Mouse (Mus musculus) gastrocnemius, postnatal 36 days (tissue): Measurements from ENCODE around the gene Ptafr. TPM values are rescaled to one million over a fixed set of nuclear protein-coding genes. Genes with fewer than 3 reads are reported as not detected.

Experiments used
- DNase-seq, 2 experiments: peaks; one replicate each; pipeline ENCODE4 v3.0.0; 2022
- intact Hi-C: fragments of 180-260 bp; cut with DNase I; formaldehyde crosslinking; loops from one replicate; pipeline ENCODE4 v1.15.1; 2025
- total RNA-seq, 2 experiments: library from RNA; stranded (reverse); gene quantifications; 2 replicates each; pipeline ENCODE4 v1.2.3; 2021

The Ptafr gene
- total RNA-seq, 2 experiments from 2014 or later = 0.64 to 1.0 TPM

DNA sequence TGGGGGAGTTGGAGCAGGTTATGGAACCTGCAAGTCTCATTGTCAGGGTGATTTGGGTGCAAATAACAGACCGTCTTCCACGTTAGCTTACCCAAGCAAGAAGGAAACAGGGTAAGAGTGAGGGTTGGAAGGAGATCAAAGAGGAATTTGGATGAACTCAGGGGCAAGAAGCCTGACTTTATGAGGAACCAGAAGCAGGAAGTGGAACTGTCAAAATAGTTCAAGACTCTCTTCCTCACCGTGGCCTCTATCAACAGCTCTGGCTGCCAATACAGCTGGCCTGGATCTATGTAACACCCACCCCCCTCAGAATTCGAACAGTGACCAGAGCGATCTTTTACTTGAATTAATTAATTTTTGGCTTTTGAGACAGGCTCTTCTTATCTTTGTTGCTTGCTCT is 41.9 kb downstream of the Ptafr start:
- intact Hi-C loops = no loop called here
- no peak for DNase-seq

DNA sequence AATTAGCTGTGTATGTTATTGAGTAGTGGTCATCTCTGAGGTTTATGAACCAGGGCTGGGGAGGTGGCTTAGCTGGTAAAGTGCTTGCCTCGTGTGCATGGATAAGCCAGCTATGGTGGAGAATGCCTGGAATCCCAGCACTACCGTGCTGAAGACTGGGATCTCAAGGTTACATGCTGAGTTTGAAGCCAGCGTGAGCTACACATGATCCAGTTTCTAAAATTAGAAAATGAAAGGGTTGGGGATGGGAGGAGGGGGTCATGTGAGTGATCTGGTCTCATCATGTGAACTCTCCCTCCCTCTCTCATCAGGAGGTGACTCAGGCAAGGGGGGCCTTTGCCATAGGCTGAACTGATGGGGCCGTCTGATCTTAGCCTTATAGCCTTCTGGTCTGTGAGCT is 44.3 kb downstream of the Ptafr start:
- DNase-seq = no peak
- intact Hi-C loops = no loop called here

DNA sequence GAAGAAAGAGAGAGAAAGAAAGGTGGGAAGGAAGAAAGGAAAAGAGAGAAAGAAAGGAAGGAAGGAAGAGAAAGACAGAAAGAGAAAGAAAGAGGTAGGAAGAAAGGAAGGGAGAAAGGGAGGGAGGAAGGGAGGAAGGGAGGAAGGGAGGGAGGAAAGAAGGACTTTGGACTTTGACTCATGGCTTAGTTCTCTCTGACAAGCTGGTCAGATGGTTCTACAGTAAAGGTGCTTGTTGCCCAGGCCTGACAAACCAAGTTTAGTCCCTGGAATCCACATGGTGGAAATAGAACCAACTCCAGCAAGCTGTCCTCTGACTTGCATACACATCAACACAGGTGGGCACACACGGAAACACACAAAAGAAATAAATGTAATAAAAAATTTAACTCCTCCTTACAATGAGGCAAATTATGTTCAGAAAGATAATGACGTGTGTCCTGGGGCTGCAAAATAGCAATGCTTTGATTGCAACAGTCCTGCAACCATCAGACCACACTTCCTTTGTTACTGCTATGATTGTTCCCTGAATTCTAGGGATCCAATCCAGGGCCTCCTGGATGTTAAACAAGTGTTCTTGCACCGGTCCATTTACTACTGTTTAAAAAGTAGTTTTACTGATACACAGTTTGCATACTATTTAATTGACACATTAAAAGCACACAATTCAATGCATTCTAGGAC is 46.6 kb downstream of the Ptafr start:
- no peak for DNase-seq
- intact Hi-C loops = no loop called here

DNA sequence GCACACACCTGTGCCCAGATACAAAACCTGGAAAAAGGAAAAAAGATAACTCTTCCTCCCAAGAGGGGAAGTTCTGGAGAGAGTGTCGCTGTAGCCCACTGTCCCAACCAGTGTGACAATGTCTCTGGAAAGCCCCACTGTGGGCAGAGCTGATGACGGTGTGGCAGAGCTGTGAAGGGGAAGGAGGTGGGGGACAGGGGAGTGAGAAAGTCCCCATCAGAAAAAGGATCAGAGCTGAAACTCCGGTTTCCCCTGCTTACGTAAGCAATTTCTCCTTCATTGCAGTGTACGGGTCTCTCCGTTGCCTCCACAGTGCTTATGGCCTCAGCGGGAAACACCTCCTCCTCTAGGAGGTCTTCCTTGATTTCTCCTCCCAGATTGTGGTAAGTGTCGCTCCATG is 47.5 kb downstream of the Ptafr start:
- intact Hi-C loops = no loop called here

DNA sequence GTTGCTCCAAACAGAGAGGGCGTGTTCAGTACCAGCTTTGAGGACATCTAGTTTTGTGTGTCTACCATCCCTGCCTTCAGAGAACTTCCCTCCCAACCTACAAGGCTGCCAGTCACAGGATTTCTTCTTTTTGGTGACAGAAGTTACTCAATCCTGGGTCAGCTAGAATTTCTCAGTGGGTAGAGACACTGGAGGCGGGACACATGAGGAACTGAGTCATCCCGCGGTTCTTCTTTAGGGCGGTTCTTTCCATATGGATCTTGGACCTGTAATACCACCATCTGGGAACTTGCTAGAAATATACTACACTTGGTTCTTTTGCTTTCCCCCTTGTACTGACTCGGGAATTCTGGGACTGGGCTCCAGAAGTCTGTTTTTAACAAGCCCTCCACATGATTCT is 54.0 kb downstream of the Ptafr start:
- no peak for DNase-seq
- intact Hi-C loops = no loop called here

More for the DNA sequence above, 47.5 kb downstream of the Ptafr start:
- DNase-seq = no peak

DNA sequence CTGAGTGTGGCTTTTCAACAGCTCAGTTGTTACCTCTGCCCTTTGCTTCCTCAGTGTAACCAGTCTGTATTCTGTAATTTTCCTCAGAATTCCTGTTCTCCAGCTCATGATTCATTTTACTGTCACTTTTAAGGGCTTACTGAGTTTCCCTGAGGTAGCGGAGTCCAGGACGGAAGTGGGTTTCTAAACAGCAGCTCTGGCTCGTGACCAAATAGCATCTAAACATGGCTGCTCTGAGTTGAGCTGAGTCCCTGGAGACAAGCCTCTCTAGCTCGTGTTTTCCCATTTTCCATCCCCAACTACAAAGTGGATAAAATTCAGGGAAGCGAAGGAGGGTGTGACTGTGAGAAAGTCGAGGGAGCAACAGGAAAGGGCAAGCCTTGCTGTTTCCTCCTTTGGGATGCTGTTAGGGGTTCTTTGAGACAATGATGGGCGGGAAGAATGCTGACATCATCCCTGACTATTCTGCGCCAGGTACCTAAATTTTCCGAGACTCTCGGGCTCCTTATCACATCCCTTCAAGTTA is 55.0 kb downstream of the Ptafr start:
- intact Hi-C loops = no loop called here
- DNase-seq = no peak

DNA sequence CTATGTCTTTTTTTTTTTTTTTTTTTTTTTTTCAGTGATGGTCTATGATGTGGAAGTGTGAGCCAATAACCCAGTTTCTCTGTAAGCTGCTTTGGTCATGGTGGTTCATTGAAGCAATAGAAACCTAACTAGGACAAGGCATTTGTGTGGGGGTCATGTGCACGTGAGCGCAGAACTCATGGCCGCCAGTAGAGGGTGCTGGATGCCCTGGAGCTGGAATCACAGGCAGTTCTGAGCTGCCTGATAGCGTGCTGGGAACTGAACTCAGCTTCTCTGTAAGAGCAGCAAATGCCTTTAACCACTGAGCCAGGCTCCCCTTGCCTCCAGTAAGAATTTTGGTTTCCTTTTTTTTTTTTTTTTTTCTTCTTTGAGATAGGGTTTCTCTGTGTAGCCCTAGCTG is 56.3 kb downstream of the Ptafr start:
- DNase-seq = no peak
- intact Hi-C loops = no loop called here

DNA sequence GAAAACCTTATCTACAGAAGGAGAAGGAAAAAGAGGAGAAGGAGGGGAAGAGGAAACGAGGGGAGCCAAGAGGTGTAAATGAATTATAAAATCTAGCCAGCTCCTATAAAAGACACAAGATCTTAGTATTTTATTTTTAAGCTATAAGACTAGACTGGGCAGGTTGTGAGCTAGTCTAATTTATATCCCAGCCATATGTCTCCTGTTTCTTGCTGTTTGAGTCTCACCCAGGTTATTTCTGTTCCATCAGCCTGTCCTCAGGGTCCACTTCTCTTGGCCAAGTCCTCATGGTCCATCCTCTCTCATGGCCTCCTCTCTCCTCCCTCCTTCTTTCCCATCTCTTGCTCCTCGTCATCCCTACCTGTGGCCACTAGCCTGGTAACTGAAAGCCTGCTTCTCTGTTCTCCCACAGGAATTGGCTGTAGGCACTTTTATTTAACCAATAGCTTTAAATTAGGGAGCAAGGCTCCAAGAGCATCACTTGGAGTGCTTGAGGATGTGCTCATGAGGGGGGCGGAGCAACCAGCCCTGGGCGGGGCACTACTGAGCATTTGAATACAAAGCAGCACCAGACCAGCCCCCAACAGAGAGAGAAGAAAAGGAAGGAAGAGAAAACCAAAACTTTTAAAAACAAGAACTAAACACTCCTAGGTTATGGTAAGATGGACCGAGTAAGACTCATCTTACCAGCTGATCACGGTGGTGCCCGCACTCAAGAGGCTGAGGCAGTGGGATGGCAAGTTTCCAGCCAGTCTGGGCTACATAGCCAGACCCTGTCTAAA is 57.6 kb downstream of the Ptafr start:
- no peak for DNase-seq
- intact Hi-C loops = no loop called here

DNA sequence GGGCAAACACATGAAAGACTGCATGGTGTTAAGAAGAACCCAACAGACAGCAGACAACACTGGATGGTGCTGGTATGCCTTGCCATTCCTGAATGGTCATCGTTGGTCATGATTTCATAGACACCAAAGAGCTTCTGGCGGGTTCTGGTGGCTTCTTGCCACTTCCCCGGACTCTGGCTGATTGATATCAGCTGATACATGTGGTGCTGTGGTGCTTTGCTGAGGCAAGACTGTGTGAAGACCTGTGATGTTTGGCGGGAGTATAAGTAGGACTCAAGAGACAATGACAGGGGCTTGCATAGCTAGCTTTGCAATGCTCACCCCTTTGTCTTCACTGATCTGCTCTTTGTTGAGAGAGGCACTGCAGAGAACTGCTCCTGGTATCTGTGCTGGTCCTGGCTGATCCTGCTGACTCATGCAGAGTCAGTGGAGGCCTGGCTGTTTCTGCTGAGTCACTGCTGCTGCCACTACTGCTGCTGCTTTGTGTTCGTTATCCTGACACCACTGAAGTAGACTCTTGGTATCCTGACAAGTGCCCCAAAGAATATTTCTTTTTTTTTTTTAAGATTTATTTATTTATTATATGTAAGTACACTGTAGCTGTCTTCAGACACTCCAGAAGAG is 60.3 kb downstream of the Ptafr start:
- no peak for DNase-seq
- intact Hi-C loops = no loop called here

DNA sequence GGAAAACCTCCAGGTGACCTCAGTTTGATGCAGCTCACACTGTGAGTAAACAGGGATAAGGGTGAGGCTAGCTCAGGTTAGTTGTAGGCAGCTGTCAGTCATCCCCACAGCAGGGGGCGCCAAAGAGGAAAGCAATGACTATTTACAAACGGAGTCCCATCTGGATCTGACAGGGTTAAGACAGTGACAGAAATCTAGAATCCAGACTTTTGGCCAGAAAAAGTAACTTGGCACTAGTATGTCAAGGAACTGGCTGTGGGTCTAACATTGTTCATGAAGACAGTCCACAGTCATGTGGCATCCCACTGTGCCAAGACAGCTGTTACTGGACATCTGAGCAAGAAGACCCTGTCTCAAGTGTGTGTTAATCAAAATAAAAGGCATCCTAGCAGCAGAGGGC is 65.0 kb downstream of the Ptafr start:
- intact Hi-C loops = no loop called here
- DNase-seq = peak in 1 of 2 experiments; percentile 30

Other genes with a start within 250 kb of the Ptafr start
- gene Trnau1ap, start 234.5 kb upstream of the Ptafr start, total RNA-seq = 10 to 100 TPM in 1 of 2 experiments, 1 to 10 TPM in 1; 7.2 to 11.0 TPM
- 1 to 10 TPM; 6.0 to 6.3 TPM for gene Rcc1, start 210.5 kb upstream of the Ptafr start, total RNA-seq
- 10 to 100 TPM; 10.6 to 11.4 TPM for gene Phactr4, start 141.6 kb upstream of the Ptafr start, total RNA-seq
- 1 to 10 TPM; 2.5 to 3.5 TPM for gene Med18, start 100.1 kb upstream of the Ptafr start, total RNA-seq
- 1 to 10 TPM; 2.1 to 2.7 TPM for gene Sesn2, start 53.6 kb upstream of the Ptafr start, total RNA-seq
- gene Atpif1, start 30.4 kb upstream of the Ptafr start, total RNA-seq = 10 to 100 TPM; 49.5 to 51.2 TPM
- 10 to 100 TPM; 40.0 to 47.4 TPM for gene Dnajc8, start 28.5 kb upstream of the Ptafr start, total RNA-seq
- 10 to 100 TPM; 10.4 to 12.7 TPM for gene Eya3, start 74.9 kb downstream of the Ptafr start, total RNA-seq
- gene Xkr8, start 168.5 kb downstream of the Ptafr start, total RNA-seq = under 1 TPM; 0.51 to 0.74 TPM
- gene Smpdl3b, start 193.2 kb downstream of the Ptafr start, total RNA-seq = under 1 TPM; 0.42 to 0.74 TPM
- 10 to 100 TPM; 13.8 to 14.7 TPM for gene Rpa2, start 204.3 kb downstream of the Ptafr start, total RNA-seq
- gene Themis2, start 232.3 kb downstream of the Ptafr start, total RNA-seq = under 1 TPM; 0.72 to 0.87 TPM